Mouse (Mus musculus): ENCODE measurements around the gene Gorasp2. TPM values are rescaled to one million over a fixed set of nuclear protein-coding genes. Genes with fewer than 3 reads are reported as not detected.

Gorasp2 gene
- polyA plus RNA-seq, 1 experiment from 2014 or later, result 174 TPM

DNA sequence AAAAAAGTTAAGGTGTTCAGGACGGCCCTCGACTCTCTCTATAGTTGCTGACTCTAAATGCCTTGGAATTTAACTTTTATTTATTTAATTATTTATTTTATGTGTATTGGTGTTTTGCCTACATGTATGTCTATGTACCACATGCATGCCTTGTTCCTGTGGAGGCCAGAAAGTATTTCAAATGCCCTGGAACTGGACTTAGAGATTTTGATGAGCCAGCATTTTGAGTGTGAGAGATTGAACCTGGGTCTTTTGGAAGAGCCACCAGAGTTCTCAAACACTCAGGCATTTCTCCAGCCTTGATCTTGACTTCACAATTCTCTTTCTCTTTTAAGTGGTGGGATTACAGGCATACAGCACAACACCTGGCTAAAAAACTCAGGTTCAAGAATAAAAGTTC, 90.3 kb downstream of the Gorasp2 start:
- 95% methylated on average over 2 of the region's 2 CpGs for whole genome bisulfite sequencing
- Histone ChIP-seq H3K27ac (ENCODE audit: low read length) (no peak overlapping the region), H3K36me3 (ENCODE audit: control insufficient read depth, insufficient read depth, low read length) (no peaks in the 10 kb centered on the region), H3K9me3 (replicated peaks; ENCODE audit: control insufficient read depth, low read length) (no peaks in the 10 kb centered on the region), H3K27me3 (ENCODE audit: control insufficient read depth, insufficient read depth, low read length) (no peaks in the 10 kb centered on the region), H3K4me2 (ENCODE audit: low read depth, low read length) (no peak overlapping the region), H3K4me3 (replicated peaks; ENCODE audit: low read length) (no peak overlapping the region), H3K9ac (ENCODE audit: low read length) (no peak overlapping the region), H3K4me1 (ENCODE audit: control insufficient read depth, insufficient read depth, low read length) (no peaks in the 10 kb centered on the region)
- ATAC-seq (ENCODE audit: insufficient read depth, low FRiP score), result no peak

DNA sequence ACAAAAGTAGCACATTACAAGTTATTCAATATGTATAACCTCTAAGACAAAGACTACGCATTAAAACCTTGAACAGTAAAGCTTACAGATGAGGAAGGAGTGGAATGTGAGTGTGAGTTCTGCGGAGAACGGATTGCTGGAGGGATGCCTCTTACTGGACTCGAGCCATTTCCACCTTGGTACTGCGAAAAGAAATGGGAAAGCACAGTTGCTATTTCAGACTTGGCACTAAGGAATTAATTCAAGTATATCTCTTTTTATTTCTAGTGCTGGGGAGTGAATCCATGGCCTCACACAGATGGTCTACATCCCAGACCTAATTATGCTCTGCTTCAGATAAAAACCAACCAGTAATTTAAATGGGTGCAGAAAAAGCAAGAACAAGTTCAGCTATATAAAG, 90.8 kb downstream of the Gorasp2 start:
- no peaks in the 10 kb centered on the region for H3K36me3 ChIP-seq (ENCODE audit: control insufficient read depth, insufficient read depth, low read length)
- H3K27me3 ChIP-seq (ENCODE audit: control insufficient read depth, insufficient read depth, low read length), result no peaks in the 10 kb centered on the region
- no peaks in the 10 kb centered on the region for H3K9me3 ChIP-seq (replicated peaks; ENCODE audit: control insufficient read depth, low read length)
- no peak overlapping the region for H3K9ac ChIP-seq (ENCODE audit: low read length)
- H3K27ac ChIP-seq (ENCODE audit: low read length), result no peak overlapping the region
- no peak for ATAC-seq (ENCODE audit: insufficient read depth, low FRiP score)
- H3K4me3 ChIP-seq (replicated peaks; ENCODE audit: low read length), result no peak overlapping the region
- no peak overlapping the region for H3K4me2 ChIP-seq (ENCODE audit: low read depth, low read length)
- H3K4me1 ChIP-seq (ENCODE audit: control insufficient read depth, insufficient read depth, low read length), result no peaks in the 10 kb centered on the region
- 94% methylated on average over 5 of the region's 5 CpGs for WGBS

Other genes with a start within 250 kb of the Gorasp2 start
- 0.72 and 0.84 TPM in 2 replicates for gene Sp5, start 186.7 kb upstream of the Gorasp2 start, polyA plus RNA-seq (2015; fragmentation: Nextera tagmentation; extraction: Ambion mirVana)
- 2.6 and 2.7 TPM in 2 replicates for gene Erich2, start 152.8 kb upstream of the Gorasp2 start, polyA plus RNA-seq (2015; fragmentation: Nextera tagmentation; extraction: Ambion mirVana)
- gene Gad1, start 108.5 kb upstream of the Gorasp2 start, polyA plus RNA-seq (2015; fragmentation: Nextera tagmentation; extraction: Ambion mirVana), result 0.28 and 0.34 TPM in 2 replicates
- gene Gm26558, start 532 bp downstream of the Gorasp2 start, polyA plus RNA-seq (2015; fragmentation: Nextera tagmentation; extraction: Ambion mirVana), result 3.1 and 4.7 TPM in 2 replicates
- 24.4 and 24.9 TPM in 2 replicates for gene Tlk1, start 164.2 kb downstream of the Gorasp2 start, polyA plus RNA-seq (2015; fragmentation: Nextera tagmentation; extraction: Ambion mirVana)